Mouse (Mus musculus) midbrain, embryonic 11.5 days (tissue): ENCODE measurements at regions not wholly inside any gene's neighbourhood (a gene's known extent, or its start where the extent isn't known, plus 50 kb on each side); places are given as distances from the start of the nearest gene placed in this dataset.
"Not testable (repeated sequence)": the region's sequence is repeated elsewhere in the genome, so short reads cannot be mapped to it uniquely, and the experiment has no call there.

Experiments used
- ATAC-seq: fragments of 200-750 bp; cut with Nextera tagmentation; 2 replicates; pipeline ENCODE4 v1.8.0; 2017; ENCODE audit warnings: moderate TSS enrichment, moderate library complexity; ENCODE audit not compliant: low FRiP score
- DNase-seq: peaks from one replicate; pipeline ENCODE4 v3.0.0; 2015; ENCODE audit warnings: low spot score; ENCODE audit errors: missing footprints
- H3K27ac ChIP-seq: fragments of 300-500 bp; sonication (generic); 2 replicates; pipeline ENCODE4 v1.5.1; 2014; ENCODE audit warnings: low read depth, low read length
- H3K27me3 ChIP-seq: fragments of 300-500 bp; sonication (generic); 2 replicates; pipeline ENCODE4 v1.6.1; 2014; ENCODE audit warnings: mild to moderate bottlenecking, low read length, moderate library complexity, mixed read lengths; ENCODE audit not compliant: control insufficient read depth, insufficient read depth
- H3K36me3 ChIP-seq: fragments of 300-500 bp; sonication (generic); 2 replicates; pipeline ENCODE4 v1.6.1; 2014; ENCODE audit warnings: mild to moderate bottlenecking, low read length, moderate library complexity, mixed read lengths; ENCODE audit not compliant: control insufficient read depth, insufficient read depth
- H3K4me1 ChIP-seq: fragments of 300-500 bp; sonication (generic); 2 replicates; pipeline ENCODE4 v1.6.1; 2014; ENCODE audit warnings: low read length; ENCODE audit not compliant: control insufficient read depth, insufficient read depth
- H3K4me2 ChIP-seq: fragments of 300-500 bp; sonication (generic); 2 replicates; pipeline ENCODE4 v1.6.1; 2014; ENCODE audit warnings: mild to moderate bottlenecking, moderate library complexity
- H3K4me3 ChIP-seq: fragments of 300-500 bp; sonication (generic); 2 replicates; pipeline ENCODE4 v1.5.1; 2014; ENCODE audit warnings: low read depth, low read length
- H3K9ac ChIP-seq: fragments of 300-500 bp; sonication (generic); 2 replicates; pipeline ENCODE4 v1.6.1; 2014; ENCODE audit warnings: low read length
- H3K9me3 ChIP-seq: fragments of 300-500 bp; sonication (generic); 2 replicates; pipeline ENCODE4 v1.6.1; 2016; ENCODE audit warnings: low read length; ENCODE audit not compliant: control insufficient read depth
- WGBS: fragments of 180-500 bp; shearing (Covaris S2); extraction: QIAGEN DNeasy Blood & Tissue Kit; methylation state at CpG from one replicate; pipeline ENCODE4 v1.1.7; 2014; 5-methylcytosine and 5-hydroxymethylcytosine counted together

DNA sequence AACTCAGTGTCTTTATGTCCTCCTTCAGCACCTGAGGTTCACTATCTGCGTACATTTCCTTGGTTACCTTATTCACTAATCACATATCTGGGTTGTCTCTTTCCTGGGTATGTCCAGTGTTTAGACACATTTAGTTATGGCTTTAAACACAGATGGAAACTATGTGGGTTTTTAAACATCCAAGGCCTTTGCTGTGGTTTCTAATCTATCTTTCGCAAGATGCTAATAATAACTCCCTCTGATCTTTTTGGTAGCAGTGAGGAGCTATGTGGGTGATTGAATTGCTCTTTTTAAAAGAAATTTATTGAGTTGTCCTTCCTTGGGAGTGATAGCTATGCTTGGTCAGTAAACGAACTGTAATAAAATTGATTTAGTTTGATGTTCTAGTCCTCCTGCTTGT is 89.7 kb upstream of the Tars start:
- no peaks in the 10 kb centered on the region for H3K9me3 ChIP-seq
- no peak for DNase-seq
- WGBS = 94% methylated on average over 3 of the region's 3 CpGs

DNA sequence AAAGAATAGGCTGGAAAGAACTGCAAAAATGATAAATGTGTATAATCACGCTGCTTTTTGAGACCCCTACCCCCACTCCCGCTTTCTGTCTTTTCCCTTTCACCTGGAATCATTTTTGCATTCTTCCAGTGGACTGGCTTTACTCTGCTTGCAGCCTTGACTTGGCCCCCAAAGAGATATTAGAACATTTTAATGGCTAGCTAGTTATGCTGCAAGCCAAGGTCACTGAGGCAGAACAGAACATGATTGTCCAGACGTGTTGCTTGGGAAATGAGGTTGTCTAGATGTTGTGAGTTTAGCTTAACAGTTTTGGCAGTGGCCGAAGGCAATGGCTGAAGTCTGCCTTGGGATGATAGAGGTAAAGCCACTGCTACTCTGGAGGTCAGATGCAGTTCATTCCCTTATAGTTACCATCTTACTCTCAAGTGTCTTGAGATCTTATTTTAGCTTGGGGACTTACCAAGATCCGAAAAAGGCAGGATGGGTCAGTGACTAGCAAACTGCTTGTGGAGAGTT is 87.9 kb upstream of the Tars start:
- H3K36me3 ChIP-seq = no peaks in the 10 kb centered on the region
- WGBS = 81% methylated on average over 5 of the region's 5 CpGs
- no peak overlapping the region for H3K4me2 ChIP-seq
- no peak for ATAC-seq
- H3K9ac ChIP-seq = no peak overlapping the region
- H3K9me3 ChIP-seq = no peaks in the 10 kb centered on the region
- no peak overlapping the region for H3K4me3 ChIP-seq
- H3K27ac ChIP-seq = no peak overlapping the region
- no peak for DNase-seq
- H3K27me3 ChIP-seq = no peaks in the 10 kb centered on the region
- H3K4me1 ChIP-seq = no peaks in the 10 kb centered on the region

More for the DNA sequence above, 89.7 kb upstream of the Tars start:
- no peak overlapping the region for H3K4me2 ChIP-seq
- H3K4me3 ChIP-seq = no peak overlapping the region
- H3K36me3 ChIP-seq = no peaks in the 10 kb centered on the region
- no peaks in the 10 kb centered on the region for H3K27me3 ChIP-seq
- H3K27ac ChIP-seq = no peak overlapping the region
- no peak overlapping the region for H3K9ac ChIP-seq
- no peaks in the 10 kb centered on the region for H3K4me1 ChIP-seq
- no peak for ATAC-seq

GRCm38 (mm10) chr15:11483916-11484315 is 84.5 kb upstream of the Tars start:
- no peaks in the 10 kb centered on the region for H3K9me3 ChIP-seq
- H3K36me3 ChIP-seq = no peaks in the 10 kb centered on the region
- no peak for DNase-seq
- no peaks in the 10 kb centered on the region for H3K27me3 ChIP-seq
- no peaks in the 10 kb centered on the region for H3K4me1 ChIP-seq
- no peak for ATAC-seq
- H3K4me2 ChIP-seq = no peak overlapping the region
- no peak overlapping the region for H3K9ac ChIP-seq
- no peak overlapping the region for H3K4me3 ChIP-seq
- H3K27ac ChIP-seq = no peak overlapping the region
- 85% methylated on average over 5 of the region's 5 CpGs for WGBS

- H3K27ac ChIP-seq = no peak overlapping the region
- H3K4me3 ChIP-seq = no peak overlapping the region
- no peaks in the 10 kb centered on the region for H3K36me3 ChIP-seq
- H3K27me3 ChIP-seq = no peaks in the 10 kb centered on the region
- 59% methylated on average over 14 of the region's 14 CpGs for WGBS
- ATAC-seq (no peak), DNase-seq (no peak)
- no peak overlapping the region for H3K4me2 ChIP-seq
- H3K4me1 ChIP-seq = no peaks in the 10 kb centered on the region
- no peaks in the 10 kb centered on the region for H3K9me3 ChIP-seq
- no peak overlapping the region for H3K9ac ChIP-seq
Observed at GRCm38 (mm10) chr15:11479166-11479944, 79.9 kb upstream of the Tars start.

DNA sequence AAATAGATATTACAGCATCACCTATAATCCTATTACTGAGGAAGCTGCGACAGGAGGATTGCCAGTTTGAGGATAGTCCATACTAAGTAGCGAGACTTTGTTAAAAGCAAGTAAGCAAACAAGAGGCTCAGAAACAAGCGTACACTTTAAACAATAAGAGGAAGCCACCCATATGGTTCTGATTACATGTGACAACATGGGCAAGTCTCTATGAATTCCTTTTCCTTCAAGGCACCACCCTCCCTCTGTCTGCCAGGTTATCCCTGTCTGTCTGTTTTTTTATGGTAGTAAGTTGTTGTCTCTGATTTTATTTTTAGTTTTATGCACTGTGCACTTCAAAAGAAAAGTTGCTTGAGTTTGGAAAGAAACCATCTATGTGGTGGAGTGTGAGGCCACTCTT is 76.8 kb upstream of the Tars start:
- 75% methylated on average over 3 of the region's 3 CpGs for WGBS
- no peak overlapping the region for H3K9ac ChIP-seq
- DNase-seq (no peak), ATAC-seq (no peak)
- no peaks in the 10 kb centered on the region for H3K4me1 ChIP-seq
- no peak overlapping the region for H3K4me2 ChIP-seq
- H3K4me3 ChIP-seq = no peak overlapping the region
- no peak overlapping the region for H3K27ac ChIP-seq
- H3K9me3 ChIP-seq = no peaks in the 10 kb centered on the region
- no peaks in the 10 kb centered on the region for H3K36me3 ChIP-seq
- no peaks in the 10 kb centered on the region for H3K27me3 ChIP-seq

- Histone ChIP-seq H3K4me1 (no peaks in the 10 kb centered on the region), H3K27ac (no peak overlapping the region), H3K4me3 (no peak overlapping the region), H3K36me3 (no peaks in the 10 kb centered on the region), H3K9ac (no peak overlapping the region), H3K27me3 (no peaks in the 10 kb centered on the region), H3K9me3 (no peaks in the 10 kb centered on the region), H3K4me2 (no peak overlapping the region)
- 88% methylated on average over 2 of the region's 2 CpGs for WGBS
- DNase-seq (no peak), ATAC-seq (no peak)
Observed at GRCm38 (mm10) chr15:11463341-11463740, 63.9 kb upstream of the Tars start.

- not testable (repeated sequence) for H3K9ac ChIP-seq, H3K27ac ChIP-seq, DNase-seq, H3K27me3 ChIP-seq, H3K9me3 ChIP-seq, H3K36me3 ChIP-seq, H3K4me2 ChIP-seq, ATAC-seq, H3K4me1 ChIP-seq, H3K4me3 ChIP-seq
- 27% methylated on average over 2 of the region's 2 CpGs for WGBS
Observed at GRCm38 (mm10) chr15:11461575-11461974, 62.1 kb upstream of the Tars start.

- no peaks in the 10 kb centered on the region for H3K9me3 ChIP-seq
- DNase-seq = no peak
- H3K9ac ChIP-seq = no peak overlapping the region
- H3K4me1 ChIP-seq = no peaks in the 10 kb centered on the region
- no peaks in the 10 kb centered on the region for H3K27me3 ChIP-seq
- no peak overlapping the region for H3K4me2 ChIP-seq
- ATAC-seq = no peak
- H3K27ac ChIP-seq = no peak overlapping the region
- WGBS = 94% methylated on average over 2 of the region's 2 CpGs
- H3K36me3 ChIP-seq = no peaks in the 10 kb centered on the region
- no peak overlapping the region for H3K4me3 ChIP-seq
Observed at GRCm38 (mm10) chr15:11459306-11459705, 59.8 kb upstream of the Tars start.

- no peak overlapping the region for H3K9ac ChIP-seq
- H3K4me3 ChIP-seq = no peak overlapping the region
- no peak overlapping the region for H3K27ac ChIP-seq
- DNase-seq = no peak
- no peaks in the 10 kb centered on the region for H3K27me3 ChIP-seq
- no peak for ATAC-seq
- no peak overlapping the region for H3K4me2 ChIP-seq
- 93% methylated on average over 8 of the region's 8 CpGs for WGBS
- H3K36me3 ChIP-seq = no peaks in the 10 kb centered on the region
- H3K4me1 ChIP-seq = no peaks in the 10 kb centered on the region
- no peaks in the 10 kb centered on the region for H3K9me3 ChIP-seq
Observed at GRCm38 (mm10) chr15:11457278-11457677, 57.8 kb upstream of the Tars start.
